Mouse (Mus musculus) neutrophil, adult 5-6 weeks (primary cell): ENCODE results near the gene Arid5b. TPM values are rescaled to one million over a fixed set of nuclear protein-coding genes. Genes with fewer than 3 reads are reported as not detected.

ENCODE experiments used
- ATAC-seq: fragments of 151-379, 151-347 bp; 2 replicates; pipeline ENCODE4 v1.8.0; 2017; ENCODE audit warnings: mild to moderate bottlenecking, moderate TSS enrichment; ENCODE audit not compliant: insufficient number of reproducible peaks, poor library complexity, low FRiP score, severe bottlenecking; ENCODE audit errors: extremely low read depth
- total RNA-seq: library from RNA; stranded (forward); fragments of 200-1000 nt; gene quantifications from 2 replicates; pipeline ENCODE4 v1.2.3, GENCODE M21; 2017

Arid5b gene
- total RNA-seq: 39.8 and 41.2 TPM in 2 replicates

- ATAC-seq: no peak
These were observed at the start of gene Arid5b for GRCm38 (mm10) chr10:68278632-68279361. TSS of gene Arid5b (minus strand) at chr10:68278740.

GRCm38 (mm10) chr10:68325378-68325777, 46.8 kb upstream of the Arid5b start:
- no peak for ATAC-seq

- ATAC-seq: no peak
These were observed 45.5 kb upstream of the Arid5b start for GRCm38 (mm10) chr10:68324061-68324460.

GRCm38 (mm10) chr10:68323167-68323566, 44.6 kb upstream of the Arid5b start:
- no peak for ATAC-seq

GRCm38 (mm10) chr10:68320986-68321385, 42.4 kb upstream of the Arid5b start:
- ATAC-seq: no peak

GRCm38 (mm10) chr10:68320496-68320895, 42.0 kb upstream of the Arid5b start:
- no peak for ATAC-seq

GRCm38 (mm10) chr10:68319438-68319837, 40.9 kb upstream of the Arid5b start:
- ATAC-seq: no peak

GRCm38 (mm10) chr10:68318438-68318979, 40.0 kb upstream of the Arid5b start:
- ATAC-seq: no peak

GRCm38 (mm10) chr10:68312734-68313133, 34.2 kb upstream of the Arid5b start:
- ATAC-seq: no peak

- ATAC-seq: no peak
These were observed 22.5 kb upstream of the Arid5b start for GRCm38 (mm10) chr10:68301013-68301412.

- no peak for ATAC-seq
These were observed 10.9 kb upstream of the Arid5b start for GRCm38 (mm10) chr10:68289465-68289864.

GRCm38 (mm10) chr10:68282466-68283391, 4.2 kb upstream of the Arid5b start:
- peak; percentile 84 for ATAC-seq

GRCm38 (mm10) chr10:68281775-68282106, 3.2 kb upstream of the Arid5b start:
- no peak for ATAC-seq

GRCm38 (mm10) chr10:68281076-68281774, 2.7 kb upstream of the Arid5b start:
- ATAC-seq: no peak

- ATAC-seq: peak; percentile 17; the same call in 1 of the 2 replicates
These were observed 1.3 kb upstream of the Arid5b start for GRCm38 (mm10) chr10:68279516-68280501.

- ATAC-seq: peak; percentile 33; the same call in 1 of the 2 replicates
These were observed 829 bp downstream of the Arid5b start for GRCm38 (mm10) chr10:68277671-68278151.

- peak; percentile 6; the same call in 1 of the 2 replicates for ATAC-seq
These were observed 1.5 kb downstream of the Arid5b start for GRCm38 (mm10) chr10:68276976-68277441.
